Mouse (Mus musculus): ENCODE data around the gene Psmb3. TPM values are rescaled to one million over a fixed set of nuclear protein-coding genes. Genes with fewer than 3 reads are reported as not detected.
A peak's percentile ranks its signal among the peaks of the same experiment; 100 is the strongest.

Psmb3 gene
- polyA plus RNA-seq, 1 experiment from 2014 or later, result 491 TPM

DNA sequence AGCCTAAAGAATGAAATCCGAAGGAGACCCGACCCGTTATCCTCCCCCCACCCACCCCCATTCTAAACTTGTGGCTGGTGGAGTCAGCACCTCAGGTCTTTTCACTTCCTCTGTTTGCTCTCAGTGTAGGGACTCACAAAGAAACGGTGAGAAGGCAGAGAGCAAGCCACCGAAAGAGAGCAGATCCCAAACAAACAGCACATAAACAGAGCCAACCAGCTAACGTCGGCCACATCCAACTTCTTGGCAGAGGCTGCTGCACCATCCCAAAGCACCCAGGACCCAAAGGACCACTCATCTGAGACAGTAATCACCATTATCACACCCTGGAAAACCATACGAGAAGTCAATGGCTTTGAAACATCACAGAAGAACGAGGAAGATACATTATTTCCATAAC is 40.2 kb downstream of the Psmb3 start:
- WGBS, result 25% methylated on average over 9 of the region's 9 CpGs
- DNase-seq (ENCODE audit: low spot score) (no peak), ATAC-seq (replicated peaks; ENCODE audit: low FRiP score, low TSS enrichment, low read depth) (no peak)
- Histone ChIP-seq H3K9ac (ENCODE audit: low read length) (peak overlapping the region; percentile 61), H3K4me1 (replicated peaks; ENCODE audit: control insufficient read depth, insufficient read depth, low read length) (peaks cover 18% of the 10 kb centered on the region), H3K27ac (ENCODE audit: low read depth) (no peak overlapping the region), H3K27me3 (replicated peaks; ENCODE audit: control insufficient read depth, insufficient read depth, low read length) (no peaks in the 10 kb centered on the region), H3K4me2 (ENCODE audit: low read length) (peak overlapping the region; percentile 88), H3K36me3 (ENCODE audit: control insufficient read depth, insufficient read depth, low read length) (peaks cover 21% of the 10 kb centered on the region), H3K4me3 (ENCODE audit: low read depth, low read length) (peak overlapping the region; percentile 63), H3K9me3 (ENCODE audit: control insufficient read depth, low read length) (no peaks in the 10 kb centered on the region)

GRCm38 (mm10) chr11:97744063-97744717 is 41.0 kb downstream of the Psmb3 start, which contains the start of gene Pip4k2b:
Gene Pip4k2b, minus strand, starts transcription at chr11:97744704.
- no peaks in the 10 kb centered on the region for H3K9me3 ChIP-seq (ENCODE audit: control insufficient read depth, low read length)
- ATAC-seq (replicated peaks; ENCODE audit: low FRiP score, low TSS enrichment, low read depth), result peak; percentile 14; the same call in 1 of the 2 replicates
- H3K27me3 ChIP-seq (replicated peaks; ENCODE audit: control insufficient read depth, insufficient read depth, low read length), result no peaks in the 10 kb centered on the region
- peak within 1 kb of the TSS; percentile 63 for H3K4me3 ChIP-seq (ENCODE audit: low read depth, low read length)
- peaks cover 27% of the 10 kb centered on the region for H3K36me3 ChIP-seq (ENCODE audit: control insufficient read depth, insufficient read depth, low read length)
- peak within 1 kb of the TSS; percentile 89 for H3K27ac ChIP-seq (ENCODE audit: low read depth)
- H3K4me1 ChIP-seq (replicated peaks; ENCODE audit: control insufficient read depth, insufficient read depth, low read length), result peaks cover 18% of the 10 kb centered on the region
- under 1% methylated on average over 55 of the region's 63 CpGs for WGBS
- peak within 1 kb of the TSS; percentile 88 for H3K4me2 ChIP-seq (ENCODE audit: low read length)
- H3K9ac ChIP-seq (ENCODE audit: low read length), result peak within 1 kb of the TSS; percentile 78
- DNase-seq (ENCODE audit: low spot score), result no peak

DNA sequence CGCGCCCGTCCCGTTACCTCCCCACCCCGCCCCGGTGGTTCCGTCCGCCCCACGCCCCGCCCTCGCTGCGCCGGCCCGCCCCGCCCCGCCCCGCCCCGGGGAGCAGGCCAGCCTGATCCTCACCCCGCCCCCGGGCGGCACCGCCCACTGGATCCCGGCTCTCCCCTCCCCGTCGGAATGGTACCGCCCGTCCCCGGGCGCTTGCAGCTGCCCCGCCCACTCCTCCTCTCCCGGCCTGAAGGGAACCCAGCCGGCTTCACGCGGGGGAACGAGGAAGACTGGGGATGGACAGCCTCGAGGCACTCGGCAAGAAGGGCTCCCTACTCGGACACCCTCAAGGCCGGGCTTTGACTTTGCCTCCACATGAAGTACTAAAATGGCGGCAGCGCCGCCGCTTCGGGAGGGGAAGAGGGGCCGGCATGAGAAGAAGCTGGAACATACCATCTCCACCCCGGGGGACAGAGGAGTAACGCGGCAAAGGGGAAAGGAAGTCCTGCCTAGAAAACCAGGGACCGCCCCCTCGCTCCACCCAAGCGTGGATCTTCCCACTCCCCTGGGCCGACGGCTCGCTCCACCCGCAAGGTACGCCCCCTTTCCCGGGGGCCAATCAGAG is 41.6 kb downstream of the Psmb3 start:
- peaks cover 34% of the 10 kb centered on the region for H3K36me3 ChIP-seq (ENCODE audit: control insufficient read depth, insufficient read depth, low read length)
- H3K27ac ChIP-seq (ENCODE audit: low read depth), result peak overlapping the region; percentile 89
- peak overlapping the region; percentile 88 for H3K4me2 ChIP-seq (ENCODE audit: low read length)
- peak overlapping the region; percentile 63 for H3K4me3 ChIP-seq (ENCODE audit: low read depth, low read length)
- WGBS, result 2% methylated on average over 49 of the region's 57 CpGs
- H3K27me3 ChIP-seq (replicated peaks; ENCODE audit: control insufficient read depth, insufficient read depth, low read length), result no peaks in the 10 kb centered on the region
- peak; percentile 96 for ATAC-seq (replicated peaks; ENCODE audit: low FRiP score, low TSS enrichment, low read depth)
- DNase-seq (ENCODE audit: low spot score), result peak; percentile 100
- no peaks in the 10 kb centered on the region for H3K9me3 ChIP-seq (ENCODE audit: control insufficient read depth, low read length)
- H3K4me1 ChIP-seq (replicated peaks; ENCODE audit: control insufficient read depth, insufficient read depth, low read length), result peaks cover 14% of the 10 kb centered on the region
- peak overlapping the region; percentile 78 for H3K9ac ChIP-seq (ENCODE audit: low read length)

- ATAC-seq (replicated peaks; ENCODE audit: low FRiP score, low TSS enrichment, low read depth) (0 out of 2 replicates have a peak, but pooled peaks have one; percentile 10), DNase-seq (ENCODE audit: low spot score) (no peak)
- H3K9me3 ChIP-seq (ENCODE audit: control insufficient read depth, low read length), result no peaks in the 10 kb centered on the region
- H3K9ac ChIP-seq (ENCODE audit: low read length), result no peak overlapping the region
- peaks cover 10% of the 10 kb centered on the region for H3K4me1 ChIP-seq (replicated peaks; ENCODE audit: control insufficient read depth, insufficient read depth, low read length)
- H3K4me2 ChIP-seq (ENCODE audit: low read length), result peak overlapping the region; percentile 53
- no peak overlapping the region for H3K27ac ChIP-seq (ENCODE audit: low read depth)
- peak overlapping the region; percentile 63 for H3K4me3 ChIP-seq (ENCODE audit: low read depth, low read length)
- H3K27me3 ChIP-seq (replicated peaks; ENCODE audit: control insufficient read depth, insufficient read depth, low read length), result no peaks in the 10 kb centered on the region
- 10% methylated on average over 13 of the region's 13 CpGs for WGBS
- peaks cover 39% of the 10 kb centered on the region for H3K36me3 ChIP-seq (ENCODE audit: control insufficient read depth, insufficient read depth, low read length)
These were observed 42.1 kb downstream of the Psmb3 start for GRCm38 (mm10) chr11:97745331-97745721.

DNA sequence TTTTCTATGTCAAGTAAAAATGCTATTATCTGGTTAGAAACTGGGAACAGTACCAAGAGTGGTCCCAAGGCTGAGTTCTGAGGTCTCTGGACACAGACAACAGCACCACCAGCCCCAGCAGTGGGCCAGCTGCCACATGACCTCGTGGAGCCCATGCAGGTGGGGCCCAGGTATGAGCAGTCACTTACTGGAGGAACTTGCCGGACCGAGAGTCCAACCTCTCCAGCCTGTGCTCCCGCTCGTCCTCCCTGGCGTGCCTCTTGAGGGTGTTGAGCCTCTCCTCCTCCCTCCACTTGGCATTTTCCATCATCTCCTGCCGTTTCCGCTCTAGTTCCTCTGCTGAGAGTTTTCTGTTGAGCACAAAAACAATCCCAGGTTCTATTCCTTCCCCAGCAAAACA is 44.6 kb downstream of the Psmb3 start:
- ATAC-seq (replicated peaks; ENCODE audit: low FRiP score, low TSS enrichment, low read depth), result no peak
- Histone ChIP-seq H3K4me2 (ENCODE audit: low read length) (no peak overlapping the region), H3K27ac (ENCODE audit: low read depth) (no peak overlapping the region), H3K9ac (ENCODE audit: low read length) (no peak overlapping the region), H3K4me1 (replicated peaks; ENCODE audit: control insufficient read depth, insufficient read depth, low read length) (peaks cover 9% of the 10 kb centered on the region), H3K27me3 (replicated peaks; ENCODE audit: control insufficient read depth, insufficient read depth, low read length) (no peaks in the 10 kb centered on the region), H3K4me3 (ENCODE audit: low read depth, low read length) (no peak overlapping the region), H3K9me3 (ENCODE audit: control insufficient read depth, low read length) (no peaks in the 10 kb centered on the region), H3K36me3 (ENCODE audit: control insufficient read depth, insufficient read depth, low read length) (peaks cover 60% of the 10 kb centered on the region)
- 91% methylated on average over 8 of the region's 8 CpGs for WGBS
- DNase-seq (ENCODE audit: low spot score), result no peak

GRCm38 (mm10) chr11:97748496-97748895 is 45.3 kb downstream of the Psmb3 start:
- WGBS, result 89% methylated on average over 5 of the region's 5 CpGs
- Histone ChIP-seq H3K27ac (ENCODE audit: low read depth) (no peak overlapping the region), H3K4me2 (ENCODE audit: low read length) (no peak overlapping the region), H3K27me3 (replicated peaks; ENCODE audit: control insufficient read depth, insufficient read depth, low read length) (no peaks in the 10 kb centered on the region), H3K4me3 (ENCODE audit: low read depth, low read length) (no peak overlapping the region), H3K36me3 (ENCODE audit: control insufficient read depth, insufficient read depth, low read length) (peaks cover 67% of the 10 kb centered on the region), H3K9ac (ENCODE audit: low read length) (no peak overlapping the region), H3K9me3 (ENCODE audit: control insufficient read depth, low read length) (no peaks in the 10 kb centered on the region), H3K4me1 (replicated peaks; ENCODE audit: control insufficient read depth, insufficient read depth, low read length) (peaks cover 2% of the 10 kb centered on the region)
- DNase-seq (ENCODE audit: low spot score) (no peak), ATAC-seq (replicated peaks; ENCODE audit: low FRiP score, low TSS enrichment, low read depth) (no peak)

GRCm38 (mm10) chr11:97753277-97753676 is 50.1 kb downstream of the Psmb3 start:
- 96% methylated on average over 8 of the region's 8 CpGs for WGBS
- Histone ChIP-seq H3K27ac (ENCODE audit: low read depth) (no peak overlapping the region), H3K9ac (ENCODE audit: low read length) (no peak overlapping the region), H3K36me3 (ENCODE audit: control insufficient read depth, insufficient read depth, low read length) (peaks cover 86% of the 10 kb centered on the region), H3K4me1 (replicated peaks; ENCODE audit: control insufficient read depth, insufficient read depth, low read length) (no peaks in the 10 kb centered on the region), H3K9me3 (ENCODE audit: control insufficient read depth, low read length) (no peaks in the 10 kb centered on the region), H3K27me3 (replicated peaks; ENCODE audit: control insufficient read depth, insufficient read depth, low read length) (no peaks in the 10 kb centered on the region), H3K4me2 (ENCODE audit: low read length) (no peak overlapping the region), H3K4me3 (ENCODE audit: low read depth, low read length) (no peak overlapping the region)
- ATAC-seq (replicated peaks; ENCODE audit: low FRiP score, low TSS enrichment, low read depth), result no peak
- no peak for DNase-seq (ENCODE audit: low spot score)

DNA sequence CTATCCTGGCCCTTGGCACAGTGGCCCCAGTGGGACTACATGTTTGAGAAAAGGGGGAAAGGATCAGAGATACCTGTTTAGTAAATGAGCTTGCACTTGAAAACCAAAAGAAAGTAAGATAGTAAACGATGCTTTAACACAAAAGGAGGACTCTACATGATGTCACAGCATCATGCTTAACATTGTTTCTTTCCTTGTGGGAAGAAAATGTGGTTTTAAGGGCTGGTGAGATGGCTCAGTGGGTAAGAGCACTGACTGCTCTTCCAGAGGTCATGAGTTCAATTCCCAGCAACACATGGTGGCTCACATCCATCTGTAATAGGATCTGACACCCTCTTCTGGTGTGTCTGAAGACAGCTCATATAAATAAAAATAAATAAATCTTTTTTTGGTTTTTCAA is 54.9 kb downstream of the Psmb3 start:
- H3K36me3 ChIP-seq (ENCODE audit: control insufficient read depth, insufficient read depth, low read length), result peaks cover 71% of the 10 kb centered on the region

DNA sequence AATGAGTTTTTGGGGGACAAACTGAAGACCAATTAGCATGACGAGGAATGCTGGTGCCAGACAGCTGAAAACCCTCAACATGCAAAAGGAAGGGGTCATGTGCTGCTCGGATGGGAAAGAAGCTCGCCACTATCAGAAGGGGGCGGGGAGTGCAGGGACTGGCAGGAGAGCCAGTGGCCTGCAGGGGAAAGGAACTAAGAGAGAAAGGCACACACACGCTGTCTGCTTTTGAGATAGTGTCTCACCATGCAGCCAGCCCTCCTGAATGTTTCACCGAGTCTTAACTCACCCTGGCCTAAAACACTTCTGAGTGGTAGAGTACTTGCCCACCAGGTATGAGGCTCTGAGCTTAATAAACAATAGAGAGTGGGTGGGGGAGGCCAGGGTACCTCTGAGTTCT is 55.7 kb downstream of the Psmb3 start:
- Histone ChIP-seq H3K4me1 (replicated peaks; ENCODE audit: control insufficient read depth, insufficient read depth, low read length) (no peaks in the 10 kb centered on the region), H3K27me3 (replicated peaks; ENCODE audit: control insufficient read depth, insufficient read depth, low read length) (no peaks in the 10 kb centered on the region), H3K4me2 (ENCODE audit: low read length) (no peak overlapping the region), H3K9me3 (ENCODE audit: control insufficient read depth, low read length) (no peaks in the 10 kb centered on the region), H3K36me3 (ENCODE audit: control insufficient read depth, insufficient read depth, low read length) (peaks cover 65% of the 10 kb centered on the region), H3K9ac (ENCODE audit: low read length) (no peak overlapping the region), H3K4me3 (ENCODE audit: low read depth, low read length) (no peak overlapping the region), H3K27ac (ENCODE audit: low read depth) (no peak overlapping the region)
- 86% methylated on average over 6 of the region's 6 CpGs for WGBS
- DNase-seq (ENCODE audit: low spot score) (no peak), ATAC-seq (replicated peaks; ENCODE audit: low FRiP score, low TSS enrichment, low read depth) (no peak)

More for the DNA sequence above, 54.9 kb downstream of the Psmb3 start:
- DNase-seq (ENCODE audit: low spot score) (no peak), ATAC-seq (replicated peaks; ENCODE audit: low FRiP score, low TSS enrichment, low read depth) (no peak)
- no peaks in the 10 kb centered on the region for H3K4me1 ChIP-seq (replicated peaks; ENCODE audit: control insufficient read depth, insufficient read depth, low read length)
- no peak overlapping the region for H3K4me3 ChIP-seq (ENCODE audit: low read depth, low read length)
- no peaks in the 10 kb centered on the region for H3K27me3 ChIP-seq (replicated peaks; ENCODE audit: control insufficient read depth, insufficient read depth, low read length)
- no peak overlapping the region for H3K4me2 ChIP-seq (ENCODE audit: low read length)
- H3K9me3 ChIP-seq (ENCODE audit: control insufficient read depth, low read length), result no peaks in the 10 kb centered on the region
- H3K9ac ChIP-seq (ENCODE audit: low read length), result no peak overlapping the region
- no peak overlapping the region for H3K27ac ChIP-seq (ENCODE audit: low read depth)
- WGBS, result 100% methylated on average over 1 of the region's 1 CpGs

Measured in intestine, embryonic 14.5 days (tissue).